32 mouse cellular contexts compared by ENCODE assay signal in the genomic region with DNA sequence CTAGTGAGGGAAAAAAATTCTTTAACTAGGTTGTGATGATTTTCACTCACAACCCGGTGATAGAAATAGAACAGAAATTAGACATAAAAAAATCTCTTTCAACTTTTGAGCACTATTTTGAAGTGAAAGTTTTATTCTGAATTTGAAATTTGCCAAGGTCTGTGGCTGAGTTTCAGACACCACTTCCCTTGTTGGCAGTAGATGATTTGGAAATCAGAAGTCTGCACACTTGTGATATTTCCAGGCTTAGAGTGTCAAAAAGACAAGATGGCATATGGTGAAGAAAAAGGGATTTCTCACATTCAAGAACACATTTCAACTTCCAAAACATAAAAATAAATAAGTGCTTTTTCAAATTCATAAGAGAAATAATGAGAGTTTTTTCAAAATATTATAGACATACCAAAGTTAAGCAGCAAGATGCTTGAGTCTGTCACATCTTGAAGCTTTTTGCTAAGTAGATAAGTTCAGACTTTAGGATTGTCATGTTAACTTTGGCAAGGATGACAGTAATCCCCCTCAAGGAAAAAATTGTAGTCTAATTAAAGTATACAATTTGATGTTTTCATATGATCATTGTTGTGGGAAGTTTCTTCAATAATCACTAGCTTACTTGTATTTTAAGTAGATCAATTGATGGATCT.
A peak's percentile ranks its signal among the peaks of the same experiment; 100 is the strongest.
DNase-seq lines count a peak whose midpoint lies in the region; ATAC-seq and TF ChIP-seq lines count a peak whose summit lies in the region.
"Had no signal": no experiment of that assay in that cellular context is flagged by ENCODE, and none has a peak within 500 bp of the region (broad histone marks: within the 10 kb centered on the region; RNA-seq: fewer than 3 reads in every experiment).

No protein-coding gene starts in this region.

- DNase-seq in frontal cortex, postnatal 14 days (ENCODE audit: low spot score in 2 of 2) = no peak
- DNase-seq in left cerebral cortex, adult 9 months (ENCODE audit: low spot score in 2 of 2) = peak; percentile 4 to 23
- no peak for DNase-seq in left cerebral cortex, postnatal 36 days (ENCODE audit: low spot score in 2 of 2)
- peak; percentile 76 for DNase-seq in brain, embryonic 18.5 days (ENCODE audit: low read depth, low spot score)
- no peak for DNase-seq in lung, adult 2 months
- DNase-seq in urinary bladder, postnatal 4 days (ENCODE audit: low spot score in 2 of 2) = no peak
- DNase-seq: adrenal gland, postnatal 14 days; cerebellum, adult 2 months; cerebellum, postnatal 25 days; gastrocnemius, adult 2 months; gastrocnemius, postnatal 36 days; heart, adult 18-20 months; heart, postnatal 4 days; kidney, adult 8-10 months; kidney, postnatal 4 days; left cerebral cortex, postnatal 4 days; liver, postnatal 0 days; lung, postnatal 4 days; midbrain, embryonic 14.5 days; thymus, adult 2 months; thymus, postnatal 36 days had no signal

- intact Hi-C loops in left cerebral cortex, postnatal 36 days (cut with DNase I) = no loop called here

- ATAC-seq in frontal cortex, adult (ENCODE audit: low TSS enrichment) = peak; percentile 94
- ATAC-seq: CD4-positive, CD25-positive, alpha-beta regulatory T cell, adult 4 months; intestine, embryonic 16.5 days; liver, embryonic 12.5 days; liver, postnatal 0 days; lung, postnatal 0 days had no signal

- TF ChIP-seq CTCF in lung, adult 2 months (IDR thresholded peaks at IDR 0.05; ENCODE audit: insufficient read depth, low read length) = no peak

- H3K4me1 ChIP-seq in lung, adult 2 months (ENCODE audit: control insufficient read depth, insufficient read depth, low read length) = no peaks in the 10 kb centered on the region
- H3K4me1 ChIP-seq: embryonic facial prominence, embryonic 10.5 days; embryonic facial prominence, embryonic 15.5 days; heart, embryonic 12.5 days; hindbrain, embryonic 13.5 days; liver, embryonic 12.5 days; megakaryocyte, embryonic 14.5 days had no signal

- 93% methylated on average over 1 of the region's 1 CpGs for WGBS in lung, adult 2 months

- no peak overlapping the region for H3K4me3 ChIP-seq in lung, adult 2 months (replicated peaks; ENCODE audit: extremely low read depth, low read depth, low read length)
- H3K4me3 ChIP-seq: embryonic facial prominence, embryonic 10.5 days; embryonic facial prominence, embryonic 15.5 days; gastrocnemius, adult 2 months; heart, embryonic 12.5 days; hindbrain, embryonic 13.5 days; left cerebral cortex, adult 2 months; liver, embryonic 12.5 days; megakaryocyte, embryonic 14.5 days had no signal

- no peak for TF ChIP-seq POLR2A in lung, adult 2 months (IDR thresholded peaks at IDR 0.05; ENCODE audit: borderline replicate concordance, extremely low read depth, low read depth, low read length)

Comparison
In these comparisons a context has a peak if more than half of its experiments do, and no peak if none do; other contexts are left out.
1. DNase-seq: peak in left cerebral cortex, adult 9 months (2 of 2) and brain, embryonic 18.5 days (single experiment); none in frontal cortex, postnatal 14 days (0 of 2), left cerebral cortex, postnatal 36 days (0 of 2), lung, adult 2 months (single experiment) and urinary bladder, postnatal 4 days (0 of 2).